Mouse (Mus musculus) olfactory bulb, adult 2 months (tissue): ENCODE data around the gene Cry1.

Source experiments
- CTCF ChIP-seq: fragments of 200-500 bp; IDR thresholded peaks from 2 replicates; pipeline ENCODE4 v1.5.1; 2012; ENCODE audit warnings: low read depth, mild to moderate bottlenecking, low read length, moderate library complexity; ENCODE audit not compliant: insufficient read depth
- POLR2A ChIP-seq: fragments of 200-500 bp; IDR thresholded peaks from 2 replicates; pipeline ENCODE4 v1.6.1; 2012; ENCODE audit warnings: mild to moderate bottlenecking, low read depth, low read length, moderate library complexity; ENCODE audit not compliant: insufficient read depth

GRCm38 (mm10) chr10:85136573-85136972 is 48.3 kb downstream of the Cry1 start:
- TF ChIP-seq CTCF (no peak), POLR2A (no peak)
